Mouse (Mus musculus): ENCODE results near the gene Cela3b.

Cela3b gene

GRCm38 (mm10) chr4:137375314-137376278 is 54.7 kb downstream of the Cela3b start:
- DNase-seq (ENCODE audit: low spot score in 2 of 2) = no peak

GRCm38 (mm10) chr4:137373711-137374110 is 56.6 kb downstream of the Cela3b start:
- no peak for DNase-seq (ENCODE audit: low spot score in 2 of 2)

DNA sequence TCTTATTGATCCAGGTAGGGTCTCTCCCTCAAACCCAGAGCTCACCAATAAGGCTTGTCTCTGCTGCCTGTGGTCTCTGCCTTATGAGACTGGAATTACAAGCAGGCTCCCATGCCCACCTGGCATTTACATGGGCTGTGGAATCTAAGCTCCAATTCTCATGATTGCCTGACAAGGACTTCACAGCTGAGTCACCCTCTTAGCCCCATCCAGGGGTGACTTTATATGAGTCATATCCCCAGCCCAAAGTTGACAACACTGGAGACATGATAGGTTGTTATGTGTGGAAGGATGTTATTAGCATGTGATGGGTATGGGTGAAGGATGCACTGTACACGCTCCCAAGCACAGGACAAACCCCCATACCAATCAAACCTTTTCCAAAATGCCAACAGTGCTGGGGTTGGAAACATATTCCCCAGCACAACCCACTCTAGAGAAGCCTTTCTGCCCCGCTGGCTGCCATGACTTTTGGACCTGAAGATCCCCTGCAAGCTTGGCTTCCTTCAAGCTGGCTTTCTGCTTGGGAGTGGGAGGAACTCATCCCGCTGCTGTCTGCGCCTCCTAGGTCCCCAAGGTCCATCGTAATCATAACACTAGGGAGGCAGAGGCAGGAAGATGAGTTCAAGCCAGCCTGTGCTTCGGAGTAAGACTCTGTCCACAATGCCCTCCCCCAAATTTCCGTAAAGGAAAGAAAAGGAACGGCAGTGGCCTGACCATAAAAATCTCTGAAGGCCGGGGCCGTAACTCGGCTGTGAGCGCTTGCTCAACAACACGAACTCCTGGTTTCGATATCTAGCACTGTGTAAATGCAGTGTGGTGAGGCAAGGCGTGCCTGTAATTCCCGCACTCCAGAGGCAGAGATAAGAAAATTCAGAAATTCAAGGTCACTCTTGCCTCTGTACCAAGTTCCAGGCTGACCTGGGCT is 58.5 kb downstream of the Cela3b start:
- DNase-seq (ENCODE audit: low spot score in 2 of 2) = no peak
